Mouse (Mus musculus) forebrain, embryonic 16.5 days (tissue): Measurements from ENCODE around the gene Nup107. TPM values are rescaled to one million over a fixed set of nuclear protein-coding genes. Genes with fewer than 3 reads are reported as not detected.

Experiments
- ATAC-seq: fragments of 200-750 bp; cut with Nextera tagmentation; 2 replicates; pipeline ENCODE4 v1.8.0; 2017; ENCODE audit warnings: mild to moderate bottlenecking, moderate library complexity
- H3K27ac ChIP-seq: fragments of 300-500 bp; sonication (generic); 2 replicates; pipeline ENCODE4 v1.5.1; 2014; ENCODE audit warnings: low read length, control low read depth
- H3K27me3 ChIP-seq: fragments of 300-500 bp; sonication (generic); replicated peaks from 2 replicates; pipeline ENCODE4 v1.6.1; 2014; ENCODE audit warnings: low read length; ENCODE audit not compliant: control insufficient read depth, insufficient read depth
- H3K36me3 ChIP-seq: fragments of 300-500 bp; sonication (generic); 2 replicates; pipeline ENCODE4 v1.6.1; 2014; ENCODE audit not compliant: control insufficient read depth, insufficient read depth
- H3K4me1 ChIP-seq: fragments of 300-500 bp; sonication (generic); replicated peaks from 2 replicates; pipeline ENCODE4 v1.6.1; 2014; ENCODE audit warnings: low read length; ENCODE audit not compliant: control insufficient read depth, insufficient read depth
- H3K4me2 ChIP-seq: fragments of 300-500 bp; sonication (generic); 2 replicates; pipeline ENCODE4 v1.6.1; 2014; ENCODE audit warnings: mild to moderate bottlenecking, low read length, control low read depth
- H3K4me3 ChIP-seq: fragments of 300-500 bp; sonication (generic); replicated peaks from 2 replicates; pipeline ENCODE4 v1.5.1; 2014; ENCODE audit warnings: mild to moderate bottlenecking, low read length, control low read depth
- H3K9ac ChIP-seq: fragments of 300-500 bp; sonication (generic); replicated peaks from 2 replicates; pipeline ENCODE4 v1.6.1; 2014; ENCODE audit warnings: low read depth, low read length, control low read depth
- H3K9me3 ChIP-seq: fragments of 300-500 bp; sonication (generic); 2 replicates; pipeline ENCODE4 v1.6.1; 2016; ENCODE audit warnings: low read length; ENCODE audit not compliant: control insufficient read depth
- WGBS: fragments of 180-500 bp; shearing (Covaris S2); extraction: QIAGEN DNeasy Blood & Tissue Kit; methylation state at CpG from one replicate; pipeline ENCODE4 v1.1.7; 2014; 5-methylcytosine and 5-hydroxymethylcytosine counted together
- polyA plus RNA-seq: library from polyadenylated mRNA; unstranded; fragments of >200 nt; fragmentation: Nextera tagmentation; extraction: Ambion mirVana; gene quantifications from 2 replicates; pipeline ENCODE4 v1.2.1, GENCODE M21; 2015

Nup107 gene
- polyA plus RNA-seq, 1 experiment from 2014 or later = 57.9 TPM

GRCm38 (mm10) chr10:117781021-117781725, 11.3 kb downstream of the Nup107 start:
- Histone ChIP-seq H3K27ac (no peak overlapping the region), H3K9me3 (no peaks in the 10 kb centered on the region), H3K4me1 (no peaks in the 10 kb centered on the region), H3K4me3 (no peak overlapping the region), H3K4me2 (no peak overlapping the region), H3K9ac (no peak overlapping the region), H3K27me3 (no peaks in the 10 kb centered on the region), H3K36me3 (peaks cover 38% of the 10 kb centered on the region)
- 95% methylated on average over 17 of the region's 17 CpGs for WGBS
- ATAC-seq = no peak

- Histone ChIP-seq H3K9me3 (no peaks in the 10 kb centered on the region), H3K27me3 (no peaks in the 10 kb centered on the region), H3K36me3 (peaks cover 38% of the 10 kb centered on the region), H3K4me1 (no peaks in the 10 kb centered on the region), H3K4me2 (no peak overlapping the region), H3K4me3 (no peak overlapping the region), H3K9ac (no peak overlapping the region), H3K27ac (no peak overlapping the region)
- ATAC-seq = no peak
- 95% methylated on average over 6 of the region's 6 CpGs for WGBS
These were observed 12.1 kb downstream of the Nup107 start for GRCm38 (mm10) chr10:117780306-117780911.

- Histone ChIP-seq H3K36me3 (peaks cover 36% of the 10 kb centered on the region), H3K9ac (no peak overlapping the region), H3K27ac (no peak overlapping the region), H3K9me3 (no peaks in the 10 kb centered on the region), H3K4me3 (no peak overlapping the region), H3K4me1 (no peaks in the 10 kb centered on the region), H3K4me2 (no peak overlapping the region), H3K27me3 (no peaks in the 10 kb centered on the region)
- 85% methylated on average over 8 of the region's 8 CpGs for WGBS
- ATAC-seq = no peak
These were observed 12.8 kb downstream of the Nup107 start for GRCm38 (mm10) chr10:117779581-117780305.

GRCm38 (mm10) chr10:117778951-117779350, 13.6 kb downstream of the Nup107 start:
- no peak for ATAC-seq
- 91% methylated on average over 4 of the region's 4 CpGs for WGBS
- Histone ChIP-seq H3K9ac (no peak overlapping the region), H3K27ac (no peak overlapping the region), H3K4me1 (no peaks in the 10 kb centered on the region), H3K27me3 (no peaks in the 10 kb centered on the region), H3K9me3 (no peaks in the 10 kb centered on the region), H3K36me3 (peaks cover 36% of the 10 kb centered on the region), H3K4me3 (no peak overlapping the region), H3K4me2 (no peak overlapping the region)

GRCm38 (mm10) chr10:117778328-117778910, 14.1 kb downstream of the Nup107 start:
- no peak overlapping the region for H3K9ac ChIP-seq
- no peak overlapping the region for H3K4me2 ChIP-seq
- H3K36me3 ChIP-seq = peaks cover 37% of the 10 kb centered on the region
- no peaks in the 10 kb centered on the region for H3K27me3 ChIP-seq
- no peak overlapping the region for H3K27ac ChIP-seq
- no peak overlapping the region for H3K4me3 ChIP-seq
- no peak for ATAC-seq
- no peaks in the 10 kb centered on the region for H3K9me3 ChIP-seq
- H3K4me1 ChIP-seq = no peaks in the 10 kb centered on the region
- WGBS = 91% methylated on average over 12 of the region's 12 CpGs

GRCm38 (mm10) chr10:117777501-117778327, 14.8 kb downstream of the Nup107 start:
- ATAC-seq = no peak
- Histone ChIP-seq H3K27me3 (no peaks in the 10 kb centered on the region), H3K9ac (no peak overlapping the region), H3K9me3 (no peaks in the 10 kb centered on the region), H3K36me3 (peaks cover 42% of the 10 kb centered on the region), H3K27ac (no peak overlapping the region), H3K4me1 (no peaks in the 10 kb centered on the region), H3K4me2 (no peak overlapping the region), H3K4me3 (no peak overlapping the region)
- 95% methylated on average over 17 of the region's 17 CpGs for WGBS

- Histone ChIP-seq H3K36me3 (peaks cover 44% of the 10 kb centered on the region), H3K9me3 (no peaks in the 10 kb centered on the region), H3K4me1 (no peaks in the 10 kb centered on the region), H3K4me2 (no peak overlapping the region), H3K27ac (no peak overlapping the region), H3K27me3 (no peaks in the 10 kb centered on the region), H3K9ac (no peak overlapping the region), H3K4me3 (no peak overlapping the region)
- ATAC-seq = no peak
- WGBS = 95% methylated on average over 3 of the region's 3 CpGs
These were observed 15.4 kb downstream of the Nup107 start for GRCm38 (mm10) chr10:117777103-117777470.

GRCm38 (mm10) chr10:117776281-117777102, 16.0 kb downstream of the Nup107 start:
- H3K4me3 ChIP-seq = no peak overlapping the region
- WGBS = 88% methylated on average over 12 of the region's 12 CpGs
- ATAC-seq = no peak

More at GRCm38 (mm10) chr10:117776281-117777102, 16.0 kb downstream of the Nup107 start:
- Histone ChIP-seq H3K9ac (no peak overlapping the region), H3K27ac (no peak overlapping the region), H3K9me3 (no peaks in the 10 kb centered on the region), H3K4me1 (no peaks in the 10 kb centered on the region), H3K4me2 (no peak overlapping the region), H3K36me3 (peaks cover 40% of the 10 kb centered on the region), H3K27me3 (no peaks in the 10 kb centered on the region)
